Mouse (Mus musculus) olfactory bulb, adult 2 months (tissue): Measurements from ENCODE around the gene Elp1.

ENCODE experiments used
- CTCF ChIP-seq: fragments of 200-500 bp; IDR thresholded peaks from 2 replicates; pipeline ENCODE4 v1.5.1; 2012; ENCODE audit warnings: low read depth, mild to moderate bottlenecking, low read length, moderate library complexity; ENCODE audit not compliant: insufficient read depth
- POLR2A ChIP-seq: fragments of 200-500 bp; IDR thresholded peaks from 2 replicates; pipeline ENCODE4 v1.6.1; 2012; ENCODE audit warnings: mild to moderate bottlenecking, low read depth, low read length, moderate library complexity; ENCODE audit not compliant: insufficient read depth

- TF ChIP-seq CTCF: no peak
- TF ChIP-seq POLR2A: no peak
Measured at GRCm38 (mm10) chr4:56740611-56741010, 61.5 kb downstream of the Elp1 start.
